Mouse (Mus musculus): ENCODE data around the gene Ppp2r5d.

DNA sequence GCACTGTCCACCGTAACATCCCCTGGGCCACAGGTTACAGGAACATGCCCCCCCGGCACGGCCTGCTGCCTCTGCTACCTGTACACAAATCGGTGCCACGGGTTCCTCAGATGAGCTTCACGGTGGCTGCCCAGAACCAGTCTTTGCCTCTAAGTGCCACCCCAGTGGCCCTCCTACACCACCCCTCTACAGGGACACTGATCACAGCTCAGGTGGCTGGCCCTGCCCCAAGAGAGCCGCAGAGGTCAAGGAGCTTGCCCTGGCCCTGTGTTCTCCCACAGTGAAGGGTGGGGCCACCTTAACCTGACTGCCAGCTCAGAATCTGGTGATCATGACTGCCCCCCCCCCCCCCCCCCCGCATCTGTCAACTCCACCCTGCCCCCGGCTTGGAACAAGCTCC is 26.5 kb downstream of the Ppp2r5d start, which contains the start of gene Mea1:
- TF ChIP-seq CTCF (IDR thresholded peaks at IDR 0.05; ENCODE audit: extremely low read depth, insufficient read depth, insufficient read length, insufficient replicate concordance), result no peak
- no peak for TF ChIP-seq POLR2A (IDR thresholded peaks at IDR 0.05; ENCODE audit: low read depth, low read length)

Measured in spleen, adult 2 months (tissue).